Mouse (Mus musculus) liver, embryonic 11.5 days (tissue): ENCODE measurements at regions not wholly inside any gene's neighbourhood (a gene's known extent, or its start where the extent isn't known, plus 50 kb on each side); places are given as distances from the start of the nearest gene placed in this dataset.

Experiments used
- ATAC-seq: fragments of 200-750 bp; cut with Nextera tagmentation; replicated peaks from 2 replicates; pipeline ENCODE4 v1.8.0; 2017; ENCODE audit warnings: moderate number of reproducible peaks, mild to moderate bottlenecking, moderate TSS enrichment, moderate library complexity; ENCODE audit not compliant: low FRiP score
- DNase-seq: peaks from one replicate; pipeline ENCODE4 v3.0.0-alpha.2; 2017; ENCODE audit warnings: low spot score
- H3K27ac ChIP-seq: fragments of 300-500 bp; sonication (generic); 2 replicates; pipeline ENCODE4 v1.5.1; 2014; ENCODE audit warnings: mild to moderate bottlenecking, low read depth, low read length, control low read depth
- H3K27me3 ChIP-seq: fragments of 300-500 bp; sonication (generic); replicated peaks from 2 replicates; pipeline ENCODE4 v1.6.1; 2014; ENCODE audit warnings: low read length, mixed read lengths; ENCODE audit not compliant: control insufficient read depth, insufficient read depth
- H3K36me3 ChIP-seq: fragments of 300-500 bp; sonication (generic); 2 replicates; pipeline ENCODE4 v1.6.1; 2014; ENCODE audit warnings: mild to moderate bottlenecking, low read length, moderate library complexity, mixed read lengths; ENCODE audit not compliant: control insufficient read depth, insufficient read depth
- H3K4me1 ChIP-seq: fragments of 300-500 bp; sonication (generic); replicated peaks from 2 replicates; pipeline ENCODE4 v1.6.1; 2014; ENCODE audit warnings: low read length, mixed read lengths; ENCODE audit not compliant: control insufficient read depth, insufficient read depth
- H3K4me2 ChIP-seq: fragments of 300-500 bp; sonication (generic); 2 replicates; pipeline ENCODE4 v1.6.1; 2014; ENCODE audit warnings: mild to moderate bottlenecking, control low read depth, moderate library complexity
- H3K4me3 ChIP-seq: fragments of 300-500 bp; sonication (generic); 2 replicates; pipeline ENCODE4 v1.5.1; 2014; ENCODE audit warnings: low read depth, low read length, control low read depth
- H3K9ac ChIP-seq: fragments of 300-500 bp; sonication (generic); 2 replicates; pipeline ENCODE4 v1.6.1; 2014; ENCODE audit warnings: low read depth, low read length, control low read depth
- H3K9me3 ChIP-seq: fragments of 300-500 bp; sonication (generic); 2 replicates; pipeline ENCODE4 v1.6.1; 2016; ENCODE audit warnings: low read length, inconsistent platforms, mixed read lengths; ENCODE audit not compliant: control insufficient read depth
- WGBS: fragments of 180-500 bp; shearing (Covaris S2); extraction: QIAGEN DNeasy Blood & Tissue Kit; methylation state at CpG from one replicate; pipeline ENCODE4 v1.1.7; 2014; 5-methylcytosine and 5-hydroxymethylcytosine counted together

- Histone ChIP-seq H3K36me3 (no peaks in the 10 kb centered on the region), H3K4me3 (no peak overlapping the region), H3K9me3 (no peaks in the 10 kb centered on the region), H3K27ac (no peak overlapping the region), H3K4me1 (no peaks in the 10 kb centered on the region), H3K27me3 (no peaks in the 10 kb centered on the region), H3K9ac (no peak overlapping the region), H3K4me2 (no peak overlapping the region)
- ATAC-seq: no peak
- 78% methylated on average over 12 of the region's 12 CpGs for WGBS
- DNase-seq: no peak
Measured at GRCm38 (mm10) chr3:147966379-147966778, 1024.0 kb downstream of the Adgrl2 start.

GRCm38 (mm10) chr3:147963698-147964476 is 1026.5 kb downstream of the Adgrl2 start:
- 38% methylated on average over 13 of the region's 13 CpGs for WGBS
- H3K36me3 ChIP-seq: no peaks in the 10 kb centered on the region
- H3K9me3 ChIP-seq: no peaks in the 10 kb centered on the region
- no peak overlapping the region for H3K4me2 ChIP-seq
- H3K27ac ChIP-seq: no peak overlapping the region
- ATAC-seq (no peak), DNase-seq (no peak)
- no peaks in the 10 kb centered on the region for H3K27me3 ChIP-seq
- H3K4me3 ChIP-seq: no peak overlapping the region
- no peaks in the 10 kb centered on the region for H3K4me1 ChIP-seq
- no peak overlapping the region for H3K9ac ChIP-seq

GRCm38 (mm10) chr3:147948041-147948592 is 1042.2 kb downstream of the Adgrl2 start:
- DNase-seq: no peak
- 73% methylated on average over 13 of the region's 13 CpGs for WGBS

GRCm38 (mm10) chr3:147943314-147943713 is 1047.0 kb downstream of the Adgrl2 start:
- WGBS: 56% methylated on average over 4 of the region's 4 CpGs
- H3K27me3 ChIP-seq: no peaks in the 10 kb centered on the region
- ATAC-seq: no peak

More at GRCm38 (mm10) chr3:147948041-147948592, 1042.2 kb downstream of the Adgrl2 start:
- no peaks in the 10 kb centered on the region for H3K4me1 ChIP-seq
- no peak overlapping the region for H3K27ac ChIP-seq
- no peaks in the 10 kb centered on the region for H3K36me3 ChIP-seq
- H3K9me3 ChIP-seq: no peaks in the 10 kb centered on the region
- no peak overlapping the region for H3K9ac ChIP-seq
- no peak overlapping the region for H3K4me2 ChIP-seq
- no peak for ATAC-seq
- no peak overlapping the region for H3K4me3 ChIP-seq
- H3K27me3 ChIP-seq: no peaks in the 10 kb centered on the region

GRCm38 (mm10) chr3:147930811-147931251 is 1059.5 kb downstream of the Adgrl2 start:
- H3K36me3 ChIP-seq: no peaks in the 10 kb centered on the region

More at GRCm38 (mm10) chr3:147943314-147943713, 1047.0 kb downstream of the Adgrl2 start:
- Histone ChIP-seq H3K36me3 (no peaks in the 10 kb centered on the region), H3K27ac (no peak overlapping the region), H3K9ac (no peak overlapping the region), H3K4me2 (no peak overlapping the region), H3K4me3 (no peak overlapping the region), H3K4me1 (no peaks in the 10 kb centered on the region), H3K9me3 (no peaks in the 10 kb centered on the region)
- no peak for DNase-seq

GRCm38 (mm10) chr3:147920181-147920580 is 1068.0 kb downstream of the Ttll7 start:
- H3K4me2 ChIP-seq: no peak overlapping the region
- H3K27me3 ChIP-seq: no peaks in the 10 kb centered on the region
- no peaks in the 10 kb centered on the region for H3K9me3 ChIP-seq
- H3K4me3 ChIP-seq: no peak overlapping the region
- no peak overlapping the region for H3K27ac ChIP-seq
- no peaks in the 10 kb centered on the region for H3K4me1 ChIP-seq
- ATAC-seq (no peak), DNase-seq (no peak)
- no peaks in the 10 kb centered on the region for H3K36me3 ChIP-seq
- 84% methylated on average over 2 of the region's 2 CpGs for WGBS
- no peak overlapping the region for H3K9ac ChIP-seq

More at GRCm38 (mm10) chr3:147930811-147931251, 1059.5 kb downstream of the Adgrl2 start:
- no peaks in the 10 kb centered on the region for H3K9me3 ChIP-seq
- WGBS: 62% methylated on average over 6 of the region's 6 CpGs
- H3K27ac ChIP-seq: no peak overlapping the region
- no peaks in the 10 kb centered on the region for H3K27me3 ChIP-seq
- H3K4me3 ChIP-seq: no peak overlapping the region
- H3K4me1 ChIP-seq: no peaks in the 10 kb centered on the region
- no peak overlapping the region for H3K4me2 ChIP-seq
- H3K9ac ChIP-seq: no peak overlapping the region
- no peak for ATAC-seq
- no peak for DNase-seq

- Histone ChIP-seq H3K9ac (no peak overlapping the region), H3K9me3 (no peaks in the 10 kb centered on the region), H3K4me3 (no peak overlapping the region), H3K36me3 (no peaks in the 10 kb centered on the region), H3K4me2 (no peak overlapping the region), H3K27me3 (no peaks in the 10 kb centered on the region), H3K27ac (no peak overlapping the region), H3K4me1 (no peaks in the 10 kb centered on the region)
- ATAC-seq (no peak), DNase-seq (no peak)
- 92% methylated on average over 3 of the region's 3 CpGs for WGBS
Measured at GRCm38 (mm10) chr3:147919701-147920100, 1067.5 kb downstream of the Ttll7 start.

- ATAC-seq (no peak), DNase-seq (no peak)
- no peaks in the 10 kb centered on the region for H3K36me3 ChIP-seq
- no peak overlapping the region for H3K27ac ChIP-seq
- H3K27me3 ChIP-seq: no peaks in the 10 kb centered on the region
- no peaks in the 10 kb centered on the region for H3K9me3 ChIP-seq
- H3K4me3 ChIP-seq: no peak overlapping the region
- no peaks in the 10 kb centered on the region for H3K4me1 ChIP-seq
- no peak overlapping the region for H3K4me2 ChIP-seq
- 81% methylated on average over 4 of the region's 4 CpGs for WGBS
- H3K9ac ChIP-seq: no peak overlapping the region
Measured at GRCm38 (mm10) chr3:147919146-147919545, 1067.0 kb downstream of the Ttll7 start.

- H3K4me3 ChIP-seq: no peak overlapping the region
- DNase-seq: no peak
- no peak for ATAC-seq
- no peaks in the 10 kb centered on the region for H3K9me3 ChIP-seq
- H3K36me3 ChIP-seq: no peaks in the 10 kb centered on the region
- no peak overlapping the region for H3K9ac ChIP-seq
- no peak overlapping the region for H3K27ac ChIP-seq
- H3K27me3 ChIP-seq: no peaks in the 10 kb centered on the region
- no peaks in the 10 kb centered on the region for H3K4me1 ChIP-seq
- H3K4me2 ChIP-seq: no peak overlapping the region
- whole genome bisulfite sequencing: 58% methylated on average over 1 of the region's 1 CpGs
Measured at GRCm38 (mm10) chr3:147896751-147897150, 1044.6 kb downstream of the Ttll7 start.
